Mouse (Mus musculus): ENCODE measurements around the gene Pdia3.
"Not testable (repeated sequence)": the region's sequence is repeated elsewhere in the genome, so short reads cannot be mapped to it uniquely, and the experiment has no call there.

Gene Pdia3

GRCm38 (mm10) chr2:121442259-121443067 lies 28.9 kb downstream of the Pdia3 start:
- peak; percentile 61 for DNase-seq (ENCODE audit: low read depth, low spot score)

- no peak for DNase-seq (ENCODE audit: low read depth, low spot score)
Measured at GRCm38 (mm10) chr2:121443068-121443349, 29.4 kb downstream of the Pdia3 start.

- DNase-seq (ENCODE audit: low read depth, low spot score): no peak
Measured at GRCm38 (mm10) chr2:121444178-121444577, 30.6 kb downstream of the Pdia3 start, which contains the start of gene Ell3. Gene Ell3, minus strand, starts transcription at chr2:121444278.

GRCm38 (mm10) chr2:121445117-121445516 lies 31.5 kb downstream of the Pdia3 start:
- DNase-seq (ENCODE audit: low read depth, low spot score): no peak

- no peak for DNase-seq (ENCODE audit: low read depth, low spot score)
Measured at GRCm38 (mm10) chr2:121446506-121446905, 32.9 kb downstream of the Pdia3 start.

GRCm38 (mm10) chr2:121447006-121447405 lies 33.4 kb downstream of the Pdia3 start:
- DNase-seq (ENCODE audit: low read depth, low spot score): no peak

GRCm38 (mm10) chr2:121448136-121448535 lies 34.6 kb downstream of the Pdia3 start:
- DNase-seq (ENCODE audit: low read depth, low spot score): no peak

GRCm38 (mm10) chr2:121448739-121449535 lies 35.4 kb downstream of the Pdia3 start, which contains the start of gene Serf2:
Gene Serf2, plus strand, starts transcription at chr2:121449195.
- DNase-seq (ENCODE audit: low read depth, low spot score): peak; percentile 97

GRCm38 (mm10) chr2:121449545-121450011 lies 36.0 kb downstream of the Pdia3 start:
- DNase-seq (ENCODE audit: low read depth, low spot score): no peak

GRCm38 (mm10) chr2:121450093-121450492 lies 36.5 kb downstream of the Pdia3 start:
- DNase-seq (ENCODE audit: low read depth, low spot score): no peak

GRCm38 (mm10) chr2:121452361-121452760 lies 38.8 kb downstream of the Pdia3 start:
- DNase-seq (ENCODE audit: low read depth, low spot score): no peak

- DNase-seq (ENCODE audit: low read depth, low spot score): no peak
Measured at GRCm38 (mm10) chr2:121452990-121453389, 39.4 kb downstream of the Pdia3 start, which contains the start of gene Hypk. Gene Hypk, plus strand, starts transcription at chr2:121453290.

- no peak for DNase-seq (ENCODE audit: low read depth, low spot score)
Measured at GRCm38 (mm10) chr2:121453917-121454316, 40.3 kb downstream of the Pdia3 start.

- DNase-seq (ENCODE audit: low read depth, low spot score): no peak
Measured at GRCm38 (mm10) chr2:121455534-121455933, 42.0 kb downstream of the Pdia3 start.

GRCm38 (mm10) chr2:121456692-121457642 lies 43.4 kb downstream of the Pdia3 start, which contains the start of gene Serinc4:
Gene Serinc4, minus strand, starts transcription at chr2:121456781.
- peak; percentile 78 for DNase-seq (ENCODE audit: low read depth, low spot score)

GRCm38 (mm10) chr2:121460071-121460470 lies 46.5 kb downstream of the Pdia3 start:
- no peak for DNase-seq (ENCODE audit: low read depth, low spot score)

- not testable (repeated sequence) for DNase-seq (ENCODE audit: low read depth, low spot score)
Measured at GRCm38 (mm10) chr2:121468982-121469381, 55.4 kb downstream of the Pdia3 start.

- DNase-seq (ENCODE audit: low read depth, low spot score): not testable (repeated sequence)
Measured at GRCm38 (mm10) chr2:121472783-121473182, 59.2 kb downstream of the Pdia3 start.

GRCm38 (mm10) chr2:121473301-121474179 lies 60.0 kb downstream of the Pdia3 start, which contains the start of gene Mfap1b:
Gene Mfap1b, minus strand, starts transcription at chr2:121474067.
- DNase-seq (ENCODE audit: low read depth, low spot score): peak; percentile 89

GRCm38 (mm10) chr2:121474180-121474535 lies 60.6 kb downstream of the Pdia3 start:
- DNase-seq (ENCODE audit: low read depth, low spot score): no peak
